Mouse (Mus musculus) forebrain, postnatal 0 days (tissue): Measurements from ENCODE around the gene Cmip. TPM values are rescaled to one million over a fixed set of nuclear protein-coding genes. Genes with fewer than 3 reads are reported as not detected.

Experiments used
- ATAC-seq: fragments of 200-750 bp; cut with Nextera tagmentation; 2 replicates; pipeline ENCODE4 v1.8.0; 2017; ENCODE audit warnings: mild to moderate bottlenecking, moderate library complexity
- DNase-seq: peaks from one replicate; pipeline ENCODE4 v3.0.0-alpha.2; 2015
- H3K27ac ChIP-seq: fragments of 300-500 bp; sonication (generic); 2 replicates; pipeline ENCODE4 v1.5.1; 2014; ENCODE audit warnings: low read depth, mild to moderate bottlenecking, antibody characterized with exemption, low read length, moderate library complexity, mixed read lengths
- H3K27me3 ChIP-seq: fragments of 300-500 bp; sonication (generic); 2 replicates; pipeline ENCODE4 v1.6.1; 2014; ENCODE audit warnings: mild to moderate bottlenecking, low read length, mixed read lengths; ENCODE audit not compliant: insufficient read depth
- H3K36me3 ChIP-seq: fragments of 300-500 bp; sonication (generic); 2 replicates; pipeline ENCODE4 v1.6.1; 2014; ENCODE audit warnings: mild to moderate bottlenecking, moderate library complexity; ENCODE audit not compliant: insufficient read depth
- H3K4me1 ChIP-seq: fragments of 300-500 bp; sonication (generic); 2 replicates; pipeline ENCODE4 v1.6.1; 2014; ENCODE audit warnings: antibody characterized with exemption; ENCODE audit not compliant: insufficient read depth
- H3K4me2 ChIP-seq: fragments of 300-500 bp; sonication (generic); 2 replicates; pipeline ENCODE4 v1.6.1; 2014; ENCODE audit warnings: low read depth, mild to moderate bottlenecking, moderate library complexity
- H3K4me3 ChIP-seq: fragments of 300-500 bp; sonication (generic); 2 replicates; pipeline ENCODE4 v1.5.1; 2014; ENCODE audit warnings: low read depth, low read length, mixed read lengths
- H3K9ac ChIP-seq: fragments of 300-500 bp; sonication (generic); 2 replicates; pipeline ENCODE4 v1.6.1; 2014; ENCODE audit warnings: mild to moderate bottlenecking
- H3K9me3 ChIP-seq: fragments of 300-500 bp; sonication (generic); 2 replicates; pipeline ENCODE4 v1.6.1; 2016; ENCODE audit warnings: low read length
- CTCF ChIP-seq: sonication (generic); IDR thresholded peaks from 2 replicates; pipeline ENCODE4 v1.5.1; 2016; ENCODE audit warnings: antibody characterized with exemption, control low read depth, low read depth
- WGBS: fragments of 180-500 bp; shearing (Covaris S2); extraction: QIAGEN DNeasy Blood & Tissue Kit; methylation state at CpG from one replicate; pipeline ENCODE4 v1.1.7; 2014; 5-methylcytosine and 5-hydroxymethylcytosine counted together
- polyA plus RNA-seq: library from polyadenylated mRNA; unstranded; fragments of >200 nt; fragmentation: Nextera tagmentation; extraction: Ambion mirVana; gene quantifications from 2 replicates; pipeline ENCODE4 v1.2.1, GENCODE M21; 2015
- total RNA-seq: library from RNA; depleted of rRNA; stranded (reverse); fragments of >200 nt; gene quantifications from 2 replicates; pipeline ENCODE4 v1.2.3, GENCODE M21; 2014

Gene Cmip
- total and polyA plus RNA-seq, 2 experiments from 2014 or later = 192 to 204 TPM

DNA sequence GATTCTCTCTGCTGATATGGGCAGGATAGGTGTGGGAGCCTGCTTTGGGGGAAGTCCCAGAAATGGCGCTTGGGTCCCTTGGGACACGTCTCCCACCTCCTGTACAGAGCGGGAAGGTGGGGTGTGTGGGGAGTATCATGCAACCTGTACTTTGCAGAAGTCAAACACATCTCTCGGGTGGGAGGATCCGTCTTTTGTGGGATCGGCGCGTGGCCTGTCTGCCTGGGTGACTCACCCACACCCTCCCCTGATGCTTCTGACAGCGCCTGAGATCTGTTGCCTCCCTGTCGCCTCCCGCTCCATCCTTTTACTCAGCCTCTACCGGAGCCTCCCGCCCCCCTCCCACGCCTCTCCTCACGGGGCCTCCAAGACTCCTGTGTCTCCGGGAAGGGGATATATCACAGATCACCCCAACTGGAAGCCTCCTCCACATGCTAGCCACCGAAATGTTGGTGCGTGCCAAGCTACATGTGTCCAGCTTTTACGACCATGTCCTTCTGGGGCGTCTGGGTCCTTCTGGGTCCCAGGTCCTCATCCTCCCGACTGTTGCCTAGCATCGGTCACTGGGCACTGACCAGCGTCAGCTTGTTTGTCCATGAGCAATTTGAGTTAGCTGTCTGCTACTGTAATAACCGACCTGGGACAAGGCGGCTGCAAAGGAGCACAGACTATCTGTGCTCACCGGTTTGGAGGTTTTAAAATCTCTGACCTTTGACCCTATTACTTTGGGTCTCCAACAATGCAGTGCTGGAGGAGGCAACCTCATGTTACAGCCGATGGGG, 75.6 kb downstream of the Cmip start:
- Histone ChIP-seq H3K27ac (no peak overlapping the region), H3K36me3 (no peaks in the 10 kb centered on the region), H3K27me3 (no peaks in the 10 kb centered on the region), H3K9ac (no peak overlapping the region), H3K4me1 (no peaks in the 10 kb centered on the region; the same call in 1 of the 2 replicates), H3K4me3 (no peak overlapping the region), H3K9me3 (no peaks in the 10 kb centered on the region), H3K4me2 (no peak overlapping the region)
- DNase-seq = no peak
- 87% methylated on average over 27 of the region's 27 CpGs for WGBS
- peak; percentile 35; the same call in 1 of the 2 replicates for ATAC-seq
- no peak for TF ChIP-seq CTCF

- no peak for TF ChIP-seq CTCF
- 62% methylated on average over 6 of the region's 6 CpGs for WGBS
- Histone ChIP-seq H3K4me2 (no peak overlapping the region), H3K27me3 (no peaks in the 10 kb centered on the region), H3K9me3 (no peaks in the 10 kb centered on the region), H3K4me3 (no peak overlapping the region), H3K4me1 (no peaks in the 10 kb centered on the region; the same call in 1 of the 2 replicates), H3K27ac (no peak overlapping the region), H3K36me3 (no peaks in the 10 kb centered on the region), H3K9ac (no peak overlapping the region)
- no peak for ATAC-seq
- DNase-seq = no peak
Measured at GRCm38 (mm10) chr8:117333619-117334018, 76.8 kb downstream of the Cmip start.

DNA sequence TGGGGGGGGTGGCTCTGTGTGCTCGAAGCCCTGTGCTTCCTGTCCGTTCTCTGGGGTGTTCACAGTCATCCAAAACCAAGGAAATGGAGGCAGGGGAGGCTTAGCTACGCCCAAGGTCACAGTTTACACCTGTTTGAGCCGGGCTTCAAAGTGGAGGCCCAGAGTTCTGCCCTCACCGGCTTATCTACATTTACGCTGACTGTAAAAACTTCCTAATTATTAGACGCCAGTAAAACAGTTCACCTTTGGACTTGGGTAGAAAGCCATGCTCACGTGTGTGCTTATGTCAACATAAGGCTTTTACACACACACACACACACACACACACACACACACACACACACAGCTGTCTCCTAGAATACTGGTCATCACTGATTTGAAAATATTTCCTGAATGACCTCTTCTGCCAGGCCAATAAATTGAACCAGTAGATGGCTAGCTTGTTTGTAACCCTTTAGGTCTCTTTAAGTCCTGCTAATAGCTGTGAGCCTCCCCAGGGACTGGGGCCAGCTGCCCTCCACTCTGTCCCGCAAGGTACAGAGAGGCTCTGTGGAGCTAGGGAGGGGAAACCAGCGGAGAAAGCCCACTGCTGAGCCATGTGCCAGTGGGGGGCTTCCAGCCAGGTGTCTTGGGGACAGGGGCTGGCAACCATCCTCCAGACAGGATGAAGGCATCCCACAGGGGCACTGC, 77.3 kb downstream of the Cmip start:
- Histone ChIP-seq H3K4me2 (no peak overlapping the region), H3K4me3 (no peak overlapping the region), H3K27me3 (no peaks in the 10 kb centered on the region), H3K4me1 (no peaks in the 10 kb centered on the region), H3K36me3 (no peaks in the 10 kb centered on the region), H3K27ac (no peak overlapping the region), H3K9me3 (no peaks in the 10 kb centered on the region), H3K9ac (no peak overlapping the region)
- 73% methylated on average over 10 of the region's 10 CpGs for WGBS
- ATAC-seq = no peak
- TF ChIP-seq CTCF = no peak
- no peak for DNase-seq

DNA sequence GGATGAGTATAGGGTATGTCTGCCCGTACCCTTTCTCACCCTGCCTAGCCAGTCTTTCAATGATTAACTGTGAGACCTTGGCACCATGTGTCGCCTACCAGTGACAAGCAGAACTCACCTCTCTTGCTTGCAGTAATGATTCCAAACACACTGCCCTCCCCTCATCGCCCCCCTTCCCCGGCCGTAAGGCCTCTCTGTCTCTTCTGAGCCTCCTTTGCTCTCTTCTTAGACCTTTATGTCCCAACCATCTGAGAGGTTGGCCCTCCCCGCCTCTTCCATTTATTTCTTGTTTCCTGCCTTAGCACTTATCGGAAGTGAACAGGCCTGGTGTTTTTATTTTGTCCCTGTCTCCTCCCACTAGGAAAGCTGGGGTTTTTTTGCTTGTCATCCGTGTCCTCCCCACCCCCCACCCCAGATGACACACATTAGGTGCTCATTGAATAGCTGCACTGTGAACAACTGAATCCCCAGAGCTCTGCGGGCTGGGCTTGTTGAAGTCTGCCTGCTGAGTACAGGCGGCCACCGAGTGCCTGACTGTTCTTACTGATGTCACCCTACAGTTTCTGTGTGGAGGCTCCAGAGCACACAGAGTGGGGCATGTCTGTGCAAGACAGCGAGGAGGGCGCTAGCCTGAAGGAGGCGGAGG, 78.0 kb downstream of the Cmip start:
- Histone ChIP-seq H3K27me3 (no peaks in the 10 kb centered on the region), H3K4me3 (no peak overlapping the region), H3K4me1 (no peaks in the 10 kb centered on the region), H3K27ac (no peak overlapping the region), H3K36me3 (no peaks in the 10 kb centered on the region), H3K9ac (no peak overlapping the region), H3K9me3 (no peaks in the 10 kb centered on the region), H3K4me2 (no peak overlapping the region)
- ATAC-seq = peak; percentile 40; the same call in 1 of the 2 replicates
- no peak for TF ChIP-seq CTCF
- no peak for DNase-seq
- 48% methylated on average over 14 of the region's 14 CpGs for WGBS

DNA sequence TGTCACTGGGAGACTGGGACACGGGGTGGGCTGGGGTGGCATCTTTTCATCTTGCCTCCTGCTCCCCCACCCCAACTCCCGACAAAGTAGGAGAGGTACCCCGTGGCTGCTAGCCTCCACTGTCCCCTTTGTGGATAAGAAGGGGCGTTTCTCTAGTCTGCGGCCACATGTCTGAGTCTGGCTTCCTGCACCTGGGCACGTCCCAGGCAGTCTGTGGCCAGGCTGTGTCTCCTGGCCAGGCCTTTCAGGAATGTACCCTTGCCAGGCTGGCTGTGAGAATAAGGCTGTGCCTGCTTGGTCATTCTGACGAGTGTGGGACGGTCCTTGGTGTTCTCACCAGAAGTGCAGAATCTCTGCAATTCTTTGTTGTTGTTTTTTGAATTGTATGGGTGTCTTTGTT, 78.6 kb downstream of the Cmip start:
- ATAC-seq (no peak), DNase-seq (no peak)
- Histone ChIP-seq H3K4me1 (no peaks in the 10 kb centered on the region), H3K27me3 (no peaks in the 10 kb centered on the region), H3K9me3 (no peaks in the 10 kb centered on the region), H3K27ac (no peak overlapping the region), H3K4me3 (no peak overlapping the region), H3K9ac (no peak overlapping the region), H3K4me2 (no peak overlapping the region), H3K36me3 (no peaks in the 10 kb centered on the region)
- no peak for TF ChIP-seq CTCF
- WGBS = 46% methylated on average over 8 of the region's 8 CpGs

GRCm38 (mm10) chr8:117337188-117337587, 80.3 kb downstream of the Cmip start:
- no peak overlapping the region for H3K27ac ChIP-seq
- H3K4me1 ChIP-seq = no peaks in the 10 kb centered on the region
- H3K9ac ChIP-seq = no peak overlapping the region
- no peaks in the 10 kb centered on the region for H3K9me3 ChIP-seq
- no peaks in the 10 kb centered on the region for H3K27me3 ChIP-seq
- no peak overlapping the region for H3K4me2 ChIP-seq
- H3K4me3 ChIP-seq = no peak overlapping the region
- whole genome bisulfite sequencing = 94% methylated on average over 3 of the region's 3 CpGs
- ATAC-seq (no peak), DNase-seq (no peak)
- no peaks in the 10 kb centered on the region for H3K36me3 ChIP-seq
- no peak for TF ChIP-seq CTCF

- no peak for TF ChIP-seq CTCF
- H3K27ac ChIP-seq = no peak overlapping the region
- no peak overlapping the region for H3K4me2 ChIP-seq
- no peak overlapping the region for H3K4me3 ChIP-seq
- no peaks in the 10 kb centered on the region for H3K9me3 ChIP-seq
- WGBS = 71% methylated on average over 2 of the region's 2 CpGs
- no peaks in the 10 kb centered on the region for H3K27me3 ChIP-seq
- no peaks in the 10 kb centered on the region for H3K36me3 ChIP-seq
- no peaks in the 10 kb centered on the region for H3K4me1 ChIP-seq
- H3K9ac ChIP-seq = no peak overlapping the region
- no peak for DNase-seq
- no peak for ATAC-seq
Measured at GRCm38 (mm10) chr8:117338678-117339077, 81.8 kb downstream of the Cmip start.
